Mouse (Mus musculus): ENCODE results near the gene Tsku.

DNA sequence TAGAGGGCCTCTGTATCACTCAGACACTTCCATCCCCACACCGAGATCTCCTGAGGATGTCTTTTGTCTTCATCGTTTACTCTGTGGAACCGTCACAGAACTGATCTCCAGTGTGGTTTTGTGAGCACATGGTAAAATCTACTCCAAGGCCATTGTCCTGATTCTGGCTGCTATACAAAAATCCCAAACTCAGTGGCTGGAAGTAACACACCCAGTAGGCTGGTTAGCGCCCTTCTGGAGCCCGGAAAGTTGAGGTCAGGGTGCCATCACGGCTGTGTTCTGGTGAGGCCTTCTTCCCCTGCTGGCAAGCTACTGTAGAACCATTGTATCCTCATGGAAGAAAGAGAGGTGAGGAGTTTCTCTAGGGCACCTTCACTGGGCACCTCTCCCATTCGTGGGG lies 35.1 kb downstream of the Tsku start:
- no peak for TF ChIP-seq POLR2A (IDR thresholded peaks at IDR 0.05; ENCODE audit: low read depth, low read length)
- TF ChIP-seq CTCF (conservative IDR thresholded peaks at IDR 0.05; ENCODE audit: insufficient read depth, insufficient read length, low read depth, low read length): no peak
